Mouse (Mus musculus) heart, postnatal 0 days (tissue): Measurements from ENCODE around the gene Gja5. TPM values are rescaled to one million over a fixed set of nuclear protein-coding genes. Genes with fewer than 3 reads are reported as not detected.

Source experiments
- ATAC-seq: fragments of 200-750 bp; cut with Nextera tagmentation; 2 replicates; pipeline ENCODE4 v1.8.0; 2017; ENCODE audit warnings: low read depth, moderate number of reproducible peaks, moderate library complexity; ENCODE audit not compliant: insufficient read depth
- DNase-seq: peaks from one replicate; pipeline ENCODE4 v3.0.0-alpha.2; 2016; ENCODE audit warnings: low spot score
- H3K27ac ChIP-seq: fragments of 300-500 bp; sonication (generic); 2 replicates; pipeline ENCODE4 v1.5.1; 2014; ENCODE audit warnings: low read depth, mild to moderate bottlenecking
- H3K27me3 ChIP-seq: fragments of 300-500 bp; sonication (generic); 2 replicates; pipeline ENCODE4 v1.6.1; 2014; ENCODE audit warnings: low read length, mixed read lengths; ENCODE audit not compliant: control insufficient read depth, insufficient read depth
- H3K36me3 ChIP-seq: fragments of 300-500 bp; sonication (generic); replicated peaks from 2 replicates; pipeline ENCODE4 v1.6.1; 2014; ENCODE audit warnings: low read length, mixed read lengths; ENCODE audit not compliant: control insufficient read depth, insufficient read depth
- H3K4me1 ChIP-seq: fragments of 300-500 bp; sonication (generic); 2 replicates; pipeline ENCODE4 v1.6.1; 2014; ENCODE audit warnings: antibody characterized with exemption; ENCODE audit not compliant: control insufficient read depth, insufficient read depth
- H3K4me2 ChIP-seq: fragments of 300-500 bp; sonication (generic); 2 replicates; pipeline ENCODE4 v1.6.1; 2014; ENCODE audit warnings: low read depth, mild to moderate bottlenecking, low read length, moderate library complexity
- H3K4me3 ChIP-seq: fragments of 300-500 bp; sonication (generic); 2 replicates; pipeline ENCODE4 v1.5.1; 2014; ENCODE audit warnings: low read depth, low read length
- H3K9ac ChIP-seq: fragments of 300-500 bp; sonication (generic); replicated peaks from 2 replicates; pipeline ENCODE4 v1.6.1; 2014; ENCODE audit warnings: low read depth, low read length, mixed read lengths
- H3K9me3 ChIP-seq: fragments of 300-500 bp; sonication (generic); replicated peaks from 2 replicates; pipeline ENCODE4 v1.6.1; 2016; ENCODE audit warnings: low read length; ENCODE audit not compliant: control insufficient read depth
- CTCF ChIP-seq: IDR thresholded peaks from 2 replicates; pipeline ENCODE4 v1.5.1; 2016; ENCODE audit warnings: antibody characterized with exemption, control low read depth, low read depth
- EP300 ChIP-seq: IDR thresholded peaks from 2 replicates; pipeline ENCODE4 v1.6.1; 2016; ENCODE audit warnings: antibody characterized with exemption, low read depth
- WGBS: fragments of 180-500 bp; shearing (Covaris S2); extraction: QIAGEN DNeasy Blood & Tissue Kit; methylation state at CpG from one replicate; pipeline ENCODE4 v1.1.7; 2014; 5-methylcytosine and 5-hydroxymethylcytosine counted together
- polyA plus RNA-seq: library from polyadenylated mRNA; unstranded; fragments of >200 nt; fragmentation: Nextera tagmentation; extraction: Ambion mirVana; gene quantifications from 2 replicates; pipeline ENCODE4 v1.2.1, GENCODE M21; 2015
- total RNA-seq: library from RNA; depleted of rRNA; stranded (reverse); fragments of >200 nt; gene quantifications from 2 replicates; pipeline ENCODE4 v1.2.3, GENCODE M21; 2014; ENCODE audit warnings: low replicate concordance; rRNA removed

Gja5 gene
- total and polyA plus RNA-seq, 2 experiments from 2014 or later, result 67.5 to 67.6 TPM

DNA sequence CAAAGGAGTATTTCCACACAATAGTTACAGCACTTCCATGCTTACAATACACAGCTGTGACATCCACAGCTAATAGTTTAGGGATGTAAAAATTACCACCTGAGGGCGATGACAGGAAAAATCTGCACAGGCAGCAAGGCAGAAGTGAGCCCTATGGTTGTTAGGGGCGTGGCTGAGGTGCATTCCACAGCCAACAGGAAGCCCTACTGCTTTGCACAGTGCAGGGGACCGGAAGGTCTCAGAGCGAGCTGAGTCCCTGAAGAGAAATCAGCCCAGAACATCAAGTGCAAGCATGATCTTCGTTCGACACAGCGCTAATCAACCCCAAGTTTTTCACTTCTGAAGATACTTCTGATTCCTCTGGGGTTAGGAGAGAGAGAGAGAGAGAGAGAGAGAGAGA, 219.7 kb downstream of the Gja5 start:
- 12% methylated on average over 7 of the region's 7 CpGs for WGBS
- Histone ChIP-seq H3K4me2 (no peak overlapping the region; the same call in 1 of the 2 replicates), H3K4me1 (peaks cover 6% of the 10 kb centered on the region; the same call in 1 of the 2 replicates), H3K4me3 (no peak overlapping the region), H3K27ac (no peak overlapping the region), H3K9me3 (no peaks in the 10 kb centered on the region), H3K27me3 (no peaks in the 10 kb centered on the region), H3K36me3 (no peaks in the 10 kb centered on the region), H3K9ac (no peak overlapping the region)
- ATAC-seq (peak; percentile 89), DNase-seq (peak; percentile 47)
- TF ChIP-seq EP300 (no peak), CTCF (no peak)

Other genes with a start within 250 kb of the Gja5 start
- gene Ankrd35, start 234.6 kb upstream of the Gja5 start, total RNA-seq, result 0.39 and 0.88 TPM in 2 replicates
- 0.31 and 0.32 TPM in 2 replicates for gene Ankrd35, start 234.6 kb upstream of the Gja5 start, polyA plus RNA-seq
- gene Pias3, start 208.3 kb upstream of the Gja5 start, total RNA-seq, result 13.8 and 17.4 TPM in 2 replicates
- 19.3 and 22.5 TPM in 2 replicates for gene Pias3, start 208.3 kb upstream of the Gja5 start, polyA plus RNA-seq
- 2.5 and 9.9 TPM in 2 replicates for gene Nudt17, start 196.1 kb upstream of the Gja5 start, total RNA-seq
- gene Nudt17, start 196.1 kb upstream of the Gja5 start, polyA plus RNA-seq, result 6.9 and 7.9 TPM in 2 replicates
- 9.7 and 25.4 TPM in 2 replicates for gene Polr3c, start 177.1 kb upstream of the Gja5 start, total RNA-seq
- 21.7 and 23.0 TPM in 2 replicates for gene Polr3c, start 177.1 kb upstream of the Gja5 start, polyA plus RNA-seq
- gene Rnf115, start 177.0 kb upstream of the Gja5 start, total RNA-seq, result 27.0 and 35.6 TPM in 2 replicates
- 29.0 and 30.0 TPM in 2 replicates for gene Rnf115, start 177.0 kb upstream of the Gja5 start, polyA plus RNA-seq
- gene Pdzk1, start 75.4 kb upstream of the Gja5 start, total RNA-seq, result 0.50 TPM in 1 of 2 replicates, not detected in the other
- gene Pdzk1, start 75.4 kb upstream of the Gja5 start, polyA plus RNA-seq, result 0.11 and 0.12 TPM in 2 replicates
- gene Cd160, start 75.3 kb upstream of the Gja5 start, total RNA-seq, result not detected in 2 replicates
- gene Cd160, start 75.3 kb upstream of the Gja5 start, polyA plus RNA-seq, result not detected in 2 replicates
- 16.0 and 30.0 TPM in 2 replicates for gene Gpr89, start 653 bp downstream of the Gja5 start, total RNA-seq
- 21.4 and 21.7 TPM in 2 replicates for gene Gpr89, start 653 bp downstream of the Gja5 start, polyA plus RNA-seq
- not detected in 2 replicates for gene Gja8, start 21.3 kb downstream of the Gja5 start, total RNA-seq
- gene Gja8, start 21.3 kb downstream of the Gja5 start, polyA plus RNA-seq, result not detected in 2 replicates